Mouse (Mus musculus) myocyte (in vitro differentiated cells): ENCODE data around the gene Cks1b.

Source experiments
- CEBPB ChIP-seq: IDR thresholded peaks from 2 replicates; pipeline ENCODE4 v1.6.1; 2011; ENCODE audit warnings: mild to moderate bottlenecking, moderate library complexity; ENCODE audit not compliant: poor library complexity, insufficient read depth, severe bottlenecking
- E2F4 ChIP-seq: IDR thresholded peaks from one replicate; pipeline ENCODE4 v1.6.1; 2011; ENCODE audit warnings: mild to moderate bottlenecking, control low read depth, moderate library complexity; ENCODE audit not compliant: insufficient read depth
- MAX ChIP-seq: IDR thresholded peaks from one replicate; pipeline ENCODE4 v1.6.1; 2011; ENCODE audit warnings: low read depth, mild to moderate bottlenecking, control low read depth
- MYOD1 ChIP-seq, 3 experiments: IDR thresholded peaks; one replicate each; pipeline ENCODE4 v1.6.1; 2011; ENCODE audit warnings: control low read depth in 2 of 3, low read depth in 2 of 3, mild to moderate bottlenecking in 2 of 3, moderate library complexity in 1 of 3; ENCODE audit not compliant: insufficient read length in 2 of 3, control insufficient read depth in 1 of 3
- POLR2A ChIP-seq: IDR thresholded peaks from one replicate; pipeline ENCODE4 v1.6.1; 2011; ENCODE audit warnings: low read depth, mild to moderate bottlenecking, control low read depth, moderate library complexity; ENCODE audit not compliant: insufficient read length
- POLR2AphosphoS2 ChIP-seq: IDR thresholded peaks from one replicate; pipeline ENCODE4 v1.6.1; 2011; ENCODE audit warnings: low read depth, control low read depth; ENCODE audit not compliant: insufficient read length
- TCF12 ChIP-seq: IDR thresholded peaks from one replicate; pipeline ENCODE4 v1.6.1; 2011; ENCODE audit warnings: mild to moderate bottlenecking, control low read depth; ENCODE audit not compliant: poor library complexity, insufficient read depth, severe bottlenecking
- USF1 ChIP-seq: IDR thresholded peaks from one replicate; pipeline ENCODE4 v1.6.1; 2011; ENCODE audit warnings: low read depth, mild to moderate bottlenecking, control low read depth, moderate library complexity

DNA sequence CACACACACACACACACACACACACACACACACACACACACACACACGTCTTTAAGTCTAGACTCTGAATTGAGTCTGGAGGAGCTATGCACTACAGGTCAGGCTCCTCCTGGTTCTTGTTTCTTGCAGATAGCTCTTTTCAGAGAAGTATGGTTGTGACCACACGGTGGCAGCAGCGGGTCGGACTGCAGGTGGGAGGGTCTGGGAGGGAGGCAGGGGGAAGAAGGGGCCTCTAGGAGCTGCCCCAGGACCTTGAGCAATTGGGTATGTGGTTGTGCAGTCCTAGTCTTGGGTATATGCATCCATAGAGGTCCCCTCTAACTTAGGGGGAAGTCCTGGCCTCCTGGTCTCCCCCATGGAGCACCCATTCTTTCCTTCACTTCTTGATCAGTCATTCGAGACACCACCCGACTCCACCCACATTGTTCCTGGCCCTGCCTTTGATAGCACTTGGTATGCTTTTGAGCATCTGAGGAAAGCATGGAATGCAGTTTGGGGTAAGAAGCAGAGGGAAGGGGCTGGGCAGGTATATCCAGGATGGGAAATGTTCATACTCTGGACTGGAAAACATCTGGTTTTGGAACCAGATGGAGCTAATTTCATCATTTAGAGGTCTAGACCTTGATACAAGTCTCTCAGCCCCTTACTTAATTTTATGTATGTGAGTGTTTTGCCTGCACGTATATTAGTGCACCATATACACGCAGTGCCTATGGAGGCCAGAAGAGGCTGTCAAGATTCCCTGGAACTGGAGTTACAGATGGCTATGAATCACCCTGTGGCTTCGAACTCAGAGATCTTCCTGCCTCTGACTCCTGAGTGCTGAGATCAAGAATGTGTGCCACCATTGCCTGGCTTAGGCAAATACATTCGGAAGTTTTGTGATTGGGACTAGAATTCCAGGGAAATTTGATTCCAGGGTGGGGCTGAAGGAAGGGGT, 38.8 kb upstream of the Cks1b start:
- TF ChIP-seq MYOD1 (IDR thresholded peaks at IDR 0.05; ENCODE audit: control insufficient read depth in 1 of 3, insufficient read length in 2 of 3, low read depth in 2 of 3) (no peak), POLR2AphosphoS2 (no peak), POLR2A (no peak), USF1 (no peak), TCF12 (no peak), MAX (no peak), E2F4 (no peak), CEBPB (no peak)
